Mouse (Mus musculus) liver, embryonic 11.5 days (tissue): ENCODE measurements around the gene Gad1. TPM values are rescaled to one million over a fixed set of nuclear protein-coding genes. Genes with fewer than 3 reads are reported as not detected.

Experiments used
- ATAC-seq: fragments of 200-750 bp; cut with Nextera tagmentation; replicated peaks from 2 replicates; pipeline ENCODE4 v1.8.0; 2017; ENCODE audit warnings: moderate number of reproducible peaks, mild to moderate bottlenecking, moderate TSS enrichment, moderate library complexity; ENCODE audit not compliant: low FRiP score
- DNase-seq: peaks from one replicate; pipeline ENCODE4 v3.0.0-alpha.2; 2017; ENCODE audit warnings: low spot score
- H3K27ac ChIP-seq: fragments of 300-500 bp; sonication (generic); 2 replicates; pipeline ENCODE4 v1.5.1; 2014; ENCODE audit warnings: mild to moderate bottlenecking, low read depth, low read length, control low read depth
- H3K27me3 ChIP-seq: fragments of 300-500 bp; sonication (generic); replicated peaks from 2 replicates; pipeline ENCODE4 v1.6.1; 2014; ENCODE audit warnings: low read length, mixed read lengths; ENCODE audit not compliant: control insufficient read depth, insufficient read depth
- H3K36me3 ChIP-seq: fragments of 300-500 bp; sonication (generic); 2 replicates; pipeline ENCODE4 v1.6.1; 2014; ENCODE audit warnings: mild to moderate bottlenecking, low read length, moderate library complexity, mixed read lengths; ENCODE audit not compliant: control insufficient read depth, insufficient read depth
- H3K4me1 ChIP-seq: fragments of 300-500 bp; sonication (generic); replicated peaks from 2 replicates; pipeline ENCODE4 v1.6.1; 2014; ENCODE audit warnings: low read length, mixed read lengths; ENCODE audit not compliant: control insufficient read depth, insufficient read depth
- H3K4me2 ChIP-seq: fragments of 300-500 bp; sonication (generic); 2 replicates; pipeline ENCODE4 v1.6.1; 2014; ENCODE audit warnings: mild to moderate bottlenecking, control low read depth, moderate library complexity
- H3K4me3 ChIP-seq: fragments of 300-500 bp; sonication (generic); 2 replicates; pipeline ENCODE4 v1.5.1; 2014; ENCODE audit warnings: low read depth, low read length, control low read depth
- H3K9ac ChIP-seq: fragments of 300-500 bp; sonication (generic); 2 replicates; pipeline ENCODE4 v1.6.1; 2014; ENCODE audit warnings: low read depth, low read length, control low read depth
- H3K9me3 ChIP-seq: fragments of 300-500 bp; sonication (generic); 2 replicates; pipeline ENCODE4 v1.6.1; 2016; ENCODE audit warnings: low read length, inconsistent platforms, mixed read lengths; ENCODE audit not compliant: control insufficient read depth
- WGBS: fragments of 180-500 bp; shearing (Covaris S2); extraction: QIAGEN DNeasy Blood & Tissue Kit; methylation state at CpG from one replicate; pipeline ENCODE4 v1.1.7; 2014; 5-methylcytosine and 5-hydroxymethylcytosine counted together
- polyA plus RNA-seq: library from polyadenylated mRNA; unstranded; fragments of >200 nt; fragmentation: Nextera tagmentation; extraction: Ambion mirVana; gene quantifications from 2 replicates; pipeline ENCODE4 v1.2.1, GENCODE M21; 2014

The Gad1 gene
- polyA plus RNA-seq, 1 experiment from 2014 or later = 0.19 TPM

DNA sequence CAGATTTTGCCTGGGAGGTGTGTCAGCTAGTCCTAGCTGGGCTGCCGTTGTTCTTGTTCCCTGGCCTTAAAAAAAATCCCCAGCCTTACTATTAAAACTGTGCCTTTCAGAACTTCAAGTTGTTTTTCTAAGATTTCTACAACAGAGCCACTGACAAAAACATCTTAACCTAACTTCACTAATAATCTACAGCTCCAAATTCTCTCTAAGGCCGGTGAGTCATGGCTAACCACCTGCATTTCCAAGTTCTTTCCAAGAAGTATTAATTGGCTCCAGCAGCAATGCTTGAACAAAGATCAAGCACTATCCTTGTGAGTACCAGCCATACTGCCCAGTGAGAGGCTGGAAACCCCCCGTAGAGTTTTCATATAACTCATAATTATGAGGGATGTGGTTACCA is 56.9 kb downstream of the Gad1 start:
- no peaks in the 10 kb centered on the region for H3K4me1 ChIP-seq
- no peak overlapping the region for H3K9ac ChIP-seq
- H3K4me2 ChIP-seq = no peak overlapping the region
- H3K27ac ChIP-seq = no peak overlapping the region
- no peaks in the 10 kb centered on the region; the same call in 1 of the 2 replicates for H3K27me3 ChIP-seq
- no peak overlapping the region for H3K4me3 ChIP-seq
- DNase-seq (no peak), ATAC-seq (no peak)
- H3K36me3 ChIP-seq = no peaks in the 10 kb centered on the region
- H3K9me3 ChIP-seq = no peaks in the 10 kb centered on the region
- 81% methylated on average over 3 of the region's 3 CpGs for WGBS

DNA sequence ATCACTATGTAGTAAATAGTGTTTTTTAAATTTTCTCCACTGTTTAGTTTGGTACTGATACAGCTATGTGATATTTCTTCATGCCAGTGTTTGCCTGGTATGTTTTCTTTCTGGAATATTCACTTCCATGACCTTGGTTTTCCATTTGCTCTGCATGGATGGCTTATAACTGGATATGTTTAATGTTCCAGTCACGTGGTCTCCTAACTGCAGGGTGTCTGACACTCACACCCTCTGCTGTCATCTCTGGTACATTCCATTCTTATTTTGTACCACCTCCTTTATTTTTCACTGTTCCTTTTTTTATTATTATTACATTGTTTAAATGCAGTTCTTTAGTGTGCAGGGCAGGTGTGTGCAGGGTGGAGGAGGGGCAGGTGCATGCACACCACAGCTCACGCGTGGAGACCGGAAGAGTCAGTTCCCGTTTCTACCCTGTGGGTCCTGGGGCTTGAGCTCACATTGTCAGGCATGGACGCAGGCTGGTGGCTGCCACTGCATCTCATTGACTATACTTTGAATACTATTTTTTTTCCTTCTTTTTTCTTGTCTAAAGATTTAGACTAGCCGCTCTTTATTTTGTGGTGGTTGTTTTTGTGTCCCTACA is 62.0 kb downstream of the Gad1 start:
- Histone ChIP-seq H3K4me2 (no peak overlapping the region), H3K4me1 (no peaks in the 10 kb centered on the region), H3K27ac (no peak overlapping the region), H3K9me3 (no peaks in the 10 kb centered on the region), H3K9ac (no peak overlapping the region), H3K36me3 (no peaks in the 10 kb centered on the region), H3K4me3 (no peak overlapping the region), H3K27me3 (no peaks in the 10 kb centered on the region; the same call in 1 of the 2 replicates)
- ATAC-seq (no peak), DNase-seq (no peak)
- 84% methylated on average over 7 of the region's 7 CpGs for WGBS

DNA sequence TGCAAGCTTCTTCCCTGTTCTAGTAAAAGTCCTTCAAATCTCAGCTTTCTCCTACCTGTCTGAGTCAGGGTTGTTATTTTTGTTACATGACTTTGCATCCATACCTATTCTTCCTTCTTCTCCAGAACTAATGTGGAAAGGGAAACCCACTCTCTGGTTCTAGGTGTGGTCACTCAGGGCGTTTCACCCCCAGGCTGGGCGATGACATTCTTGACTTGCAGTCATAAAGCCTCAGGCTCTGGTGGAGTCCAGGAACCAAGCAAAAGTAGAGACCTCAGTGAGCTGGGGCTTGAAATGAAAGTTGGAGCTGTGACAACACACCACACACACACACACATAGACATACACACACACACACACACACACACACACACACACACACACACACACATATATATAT is 63.2 kb downstream of the Gad1 start:
- DNase-seq = no peak
- no peaks in the 10 kb centered on the region for H3K36me3 ChIP-seq

DNA sequence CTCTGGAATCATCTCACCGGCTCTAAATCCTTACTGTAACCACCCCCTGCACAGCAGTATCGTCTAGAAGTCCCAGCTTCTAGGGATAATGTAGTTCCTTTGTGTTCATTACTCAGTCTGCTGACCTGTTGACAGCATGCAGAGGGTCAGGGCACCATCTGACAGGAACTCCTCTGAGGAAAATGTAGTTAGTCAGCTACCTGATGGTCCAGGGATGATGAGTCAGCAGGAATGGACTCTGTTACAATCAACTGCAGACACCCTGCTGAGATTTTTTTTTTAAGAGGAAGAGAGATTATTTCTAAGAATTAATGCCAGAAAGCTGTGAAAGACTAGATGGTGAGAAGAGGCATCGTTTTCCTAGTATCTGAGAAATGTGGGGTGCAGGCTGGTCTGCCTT is 63.7 kb downstream of the Gad1 start:
- Histone ChIP-seq H3K9me3 (no peaks in the 10 kb centered on the region), H3K27ac (no peak overlapping the region), H3K9ac (no peak overlapping the region), H3K4me3 (no peak overlapping the region), H3K36me3 (no peaks in the 10 kb centered on the region), H3K4me2 (no peak overlapping the region), H3K27me3 (no peaks in the 10 kb centered on the region; the same call in 1 of the 2 replicates), H3K4me1 (no peaks in the 10 kb centered on the region)
- ATAC-seq = no peak
- WGBS = 72% methylated on average over 3 of the region's 3 CpGs
- no peak for DNase-seq

More for the DNA sequence above, 63.2 kb downstream of the Gad1 start:
- Histone ChIP-seq H3K27ac (no peak overlapping the region), H3K4me1 (no peaks in the 10 kb centered on the region), H3K4me3 (no peak overlapping the region), H3K9me3 (no peaks in the 10 kb centered on the region), H3K4me2 (no peak overlapping the region), H3K9ac (no peak overlapping the region), H3K27me3 (no peaks in the 10 kb centered on the region; the same call in 1 of the 2 replicates)
- 71% methylated on average over 2 of the region's 2 CpGs for whole genome bisulfite sequencing
- ATAC-seq = no peak

DNA sequence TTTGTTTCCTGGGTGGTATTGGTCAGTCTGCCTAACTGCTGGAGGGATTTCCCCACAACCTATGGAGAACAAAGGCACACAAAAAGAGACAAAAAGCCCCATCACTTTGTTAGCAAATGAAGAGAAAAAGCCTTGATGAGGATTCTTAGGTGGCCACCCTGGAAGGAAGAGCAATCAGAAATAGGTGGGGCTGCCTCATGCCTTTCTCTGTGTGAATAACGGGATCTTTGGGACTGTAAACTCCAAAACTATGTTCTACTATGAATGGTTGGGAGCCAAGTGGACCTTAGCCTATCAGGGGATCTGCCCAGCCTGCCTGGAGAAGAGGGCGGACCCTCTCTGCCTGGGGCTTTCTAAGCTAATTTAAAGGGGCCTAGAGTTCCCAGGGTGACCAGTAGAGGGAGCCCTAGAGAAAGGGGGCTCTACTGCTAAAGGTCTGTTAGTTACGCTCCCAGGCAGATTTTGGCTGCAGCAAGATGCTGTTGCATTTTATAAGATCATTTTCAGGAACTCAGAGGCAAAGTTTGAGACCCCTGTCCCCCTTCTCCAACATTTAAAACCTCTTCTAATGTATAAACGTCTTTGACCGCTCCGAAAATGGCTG is 66.5 kb downstream of the Gad1 start:
- Histone ChIP-seq H3K4me2 (no peak overlapping the region), H3K4me1 (no peaks in the 10 kb centered on the region), H3K9me3 (no peaks in the 10 kb centered on the region), H3K4me3 (no peak overlapping the region), H3K36me3 (no peaks in the 10 kb centered on the region), H3K27me3 (no peaks in the 10 kb centered on the region), H3K9ac (no peak overlapping the region), H3K27ac (no peak overlapping the region)
- DNase-seq (no peak), ATAC-seq (no peak)
- 87% methylated on average over 6 of the region's 6 CpGs for WGBS

DNA sequence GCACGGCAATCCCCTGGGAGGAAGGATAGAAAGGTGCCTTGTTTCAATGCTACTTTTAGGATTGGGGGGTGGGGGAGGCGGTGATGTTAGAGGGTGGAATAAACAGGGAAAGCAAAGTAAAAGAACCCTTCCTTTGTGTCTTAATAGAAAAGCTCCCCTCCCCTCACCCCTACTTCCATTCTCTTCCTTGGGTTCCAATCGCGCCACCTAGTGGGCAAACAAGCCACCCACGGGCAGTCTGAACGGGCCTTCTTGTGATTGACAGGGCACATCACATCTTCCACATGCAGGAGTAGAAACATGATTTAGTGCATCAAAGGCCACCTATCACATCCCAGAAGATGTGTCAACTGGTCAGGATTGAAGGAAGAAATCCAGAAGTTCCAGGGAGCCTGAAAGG is 67.4 kb downstream of the Gad1 start:
- WGBS = 25% methylated on average over 6 of the region's 6 CpGs
- no peaks in the 10 kb centered on the region for H3K4me1 ChIP-seq
- ATAC-seq (no peak), DNase-seq (no peak)
- no peaks in the 10 kb centered on the region for H3K36me3 ChIP-seq
- H3K4me3 ChIP-seq = no peak overlapping the region
- no peaks in the 10 kb centered on the region for H3K27me3 ChIP-seq
- no peak overlapping the region for H3K27ac ChIP-seq
- H3K4me2 ChIP-seq = no peak overlapping the region
- H3K9ac ChIP-seq = no peak overlapping the region
- no peaks in the 10 kb centered on the region for H3K9me3 ChIP-seq

DNA sequence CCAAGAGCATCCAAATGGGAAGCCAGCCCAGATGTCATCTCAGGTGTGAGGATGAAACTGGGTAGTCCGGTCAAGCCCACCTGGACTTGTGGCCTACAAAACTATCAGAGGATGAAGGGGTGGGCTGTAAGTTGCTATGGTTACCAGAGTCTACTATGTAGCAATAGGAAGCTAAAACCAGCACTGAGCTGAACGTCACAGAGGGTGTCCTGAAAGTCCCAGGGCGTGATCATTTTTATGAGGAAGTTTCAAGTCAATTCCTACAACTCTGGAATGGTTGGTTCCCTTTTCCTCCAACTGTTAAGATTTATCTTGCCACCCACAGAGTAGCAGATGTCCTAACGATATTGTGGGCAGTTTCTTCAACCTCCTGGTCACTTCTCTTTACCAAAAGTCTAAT is 69.4 kb downstream of the Gad1 start:
- no peaks in the 10 kb centered on the region for H3K27me3 ChIP-seq
- no peaks in the 10 kb centered on the region for H3K9me3 ChIP-seq
- no peak overlapping the region for H3K9ac ChIP-seq
- H3K4me2 ChIP-seq = no peak overlapping the region
- H3K36me3 ChIP-seq = no peaks in the 10 kb centered on the region
- H3K4me3 ChIP-seq = no peak overlapping the region
- H3K4me1 ChIP-seq = no peaks in the 10 kb centered on the region
- no peak overlapping the region for H3K27ac ChIP-seq
- ATAC-seq (no peak), DNase-seq (no peak)
- 52% methylated on average over 4 of the region's 4 CpGs for WGBS

DNA sequence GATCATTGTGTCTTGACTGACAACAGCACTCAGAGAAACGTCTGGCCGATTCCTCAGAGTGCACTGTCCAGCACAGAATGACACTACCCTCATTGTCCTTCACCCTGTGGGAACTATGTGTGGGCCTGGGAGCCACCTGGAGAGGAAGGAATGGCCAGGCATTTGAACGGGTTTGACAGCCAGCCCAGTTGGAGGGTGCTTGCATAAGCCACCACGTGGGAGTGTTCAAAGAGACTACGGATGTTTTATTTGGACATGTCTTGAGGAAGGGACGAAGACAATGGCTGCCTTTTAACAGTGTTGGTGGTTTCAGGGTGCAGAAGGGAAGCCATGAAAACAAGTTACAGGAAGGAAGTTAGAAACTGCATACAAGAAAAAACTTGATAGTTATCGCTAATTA is 72.9 kb downstream of the Gad1 start:
- DNase-seq (no peak), ATAC-seq (no peak)
- Histone ChIP-seq H3K4me3 (no peak overlapping the region), H3K27ac (no peak overlapping the region), H3K4me1 (no peaks in the 10 kb centered on the region), H3K9me3 (no peaks in the 10 kb centered on the region), H3K27me3 (no peaks in the 10 kb centered on the region), H3K4me2 (no peak overlapping the region), H3K9ac (no peak overlapping the region), H3K36me3 (no peaks in the 10 kb centered on the region)
- WGBS = 68% methylated on average over 7 of the region's 7 CpGs

DNA sequence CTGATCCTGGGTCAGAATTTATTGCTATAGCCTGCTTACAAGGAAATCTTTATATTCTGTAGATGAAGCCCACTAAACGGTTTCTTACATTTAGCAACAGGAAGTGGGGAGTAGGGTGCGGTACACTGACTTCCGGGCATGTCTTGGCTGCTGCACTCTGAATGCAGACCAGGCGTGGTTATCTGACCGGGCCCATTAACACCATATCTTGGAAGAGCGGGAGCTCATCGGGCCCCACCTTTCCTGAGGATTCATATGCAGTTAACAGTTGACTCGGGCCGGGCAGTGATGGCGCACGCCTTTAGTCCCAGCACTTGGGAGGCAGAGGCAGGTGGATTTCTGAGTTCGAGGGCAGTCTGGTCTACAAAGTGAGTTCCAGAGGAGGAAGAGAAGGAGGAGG is 75.5 kb downstream of the Gad1 start:
- 62% methylated on average over 12 of the region's 12 CpGs for WGBS
- H3K36me3 ChIP-seq = no peaks in the 10 kb centered on the region
- ATAC-seq (no peak), DNase-seq (no peak)
- no peaks in the 10 kb centered on the region for H3K9me3 ChIP-seq
- no peak overlapping the region for H3K9ac ChIP-seq
- no peak overlapping the region for H3K4me3 ChIP-seq
- H3K4me2 ChIP-seq = no peak overlapping the region
- H3K27ac ChIP-seq = no peak overlapping the region
- no peaks in the 10 kb centered on the region for H3K27me3 ChIP-seq
- no peaks in the 10 kb centered on the region for H3K4me1 ChIP-seq
